Mouse (Mus musculus): Measurements from ENCODE around the gene C7.
A peak's percentile ranks its signal among the peaks of the same experiment; 100 is the strongest.
"Not testable (repeated sequence)": the region's sequence is repeated elsewhere in the genome, so short reads cannot be mapped to it uniquely, and the experiment has no call there.

The C7 gene

DNA sequence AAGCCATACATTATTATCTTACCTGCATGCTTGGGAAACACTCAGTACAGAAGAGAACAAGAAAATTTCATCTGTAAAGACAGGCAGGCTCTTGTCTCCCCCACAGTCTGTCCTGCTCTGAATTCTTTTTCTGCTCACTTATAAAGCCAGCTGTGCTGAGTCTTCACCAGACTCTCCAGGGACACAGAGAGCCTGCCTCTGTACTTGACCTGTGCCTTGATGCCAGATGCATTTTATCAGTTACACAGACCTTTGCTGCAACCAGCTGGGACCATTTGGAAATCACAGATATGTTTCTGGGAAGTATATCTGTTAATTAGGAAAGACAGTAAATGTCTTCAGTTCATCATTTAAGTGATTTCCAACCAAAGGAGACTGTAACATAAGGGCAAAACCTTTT, at the start of gene C7:
C7 (minus strand) TSS at position 106 of the 400 bp plus-strand sequence.
- no peak for DNase-seq (ENCODE audit: low spot score in 2 of 2)

DNA sequence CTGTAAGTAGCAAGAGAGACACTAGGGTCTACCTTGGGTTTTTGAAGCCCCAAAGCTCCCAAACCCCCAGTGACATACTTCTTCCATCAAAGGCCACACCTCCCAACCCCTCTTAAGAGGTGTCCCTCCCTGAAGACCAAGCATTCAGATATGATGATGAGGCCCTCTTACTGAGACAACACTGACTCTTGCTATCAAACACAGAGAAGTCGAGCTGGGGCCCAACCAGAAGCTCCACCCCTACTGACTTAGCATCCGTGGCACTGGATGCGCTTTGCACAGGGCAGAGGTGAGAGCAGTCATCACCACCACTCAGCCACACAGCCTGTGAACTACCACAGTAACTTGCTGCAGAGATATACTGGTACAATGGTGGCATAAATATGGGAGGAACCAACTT, 49.1 kb upstream of the C7 start:
- no peak for DNase-seq (ENCODE audit: low spot score in 2 of 2)

DNA sequence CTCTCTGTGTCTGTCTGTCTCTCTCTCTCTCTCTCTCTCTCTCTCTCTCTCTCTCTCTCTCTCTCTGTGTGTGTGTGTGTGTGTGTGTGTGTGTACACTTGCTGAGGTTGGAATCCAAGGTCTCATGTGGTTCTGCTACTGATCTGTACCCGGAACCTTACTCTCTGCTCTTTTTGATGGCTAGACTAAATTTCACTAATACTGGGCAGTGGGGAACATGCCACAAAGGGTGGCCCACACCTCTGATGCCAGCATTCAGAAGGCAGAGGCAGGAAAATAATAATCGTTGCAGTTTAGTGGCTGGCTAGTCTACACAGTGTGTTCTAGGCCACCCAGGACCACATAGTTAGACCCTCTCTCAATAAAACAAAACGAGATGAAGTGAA, 45.1 kb upstream of the C7 start:
- DNase-seq (ENCODE audit: low spot score in 2 of 2), result no peak

DNA sequence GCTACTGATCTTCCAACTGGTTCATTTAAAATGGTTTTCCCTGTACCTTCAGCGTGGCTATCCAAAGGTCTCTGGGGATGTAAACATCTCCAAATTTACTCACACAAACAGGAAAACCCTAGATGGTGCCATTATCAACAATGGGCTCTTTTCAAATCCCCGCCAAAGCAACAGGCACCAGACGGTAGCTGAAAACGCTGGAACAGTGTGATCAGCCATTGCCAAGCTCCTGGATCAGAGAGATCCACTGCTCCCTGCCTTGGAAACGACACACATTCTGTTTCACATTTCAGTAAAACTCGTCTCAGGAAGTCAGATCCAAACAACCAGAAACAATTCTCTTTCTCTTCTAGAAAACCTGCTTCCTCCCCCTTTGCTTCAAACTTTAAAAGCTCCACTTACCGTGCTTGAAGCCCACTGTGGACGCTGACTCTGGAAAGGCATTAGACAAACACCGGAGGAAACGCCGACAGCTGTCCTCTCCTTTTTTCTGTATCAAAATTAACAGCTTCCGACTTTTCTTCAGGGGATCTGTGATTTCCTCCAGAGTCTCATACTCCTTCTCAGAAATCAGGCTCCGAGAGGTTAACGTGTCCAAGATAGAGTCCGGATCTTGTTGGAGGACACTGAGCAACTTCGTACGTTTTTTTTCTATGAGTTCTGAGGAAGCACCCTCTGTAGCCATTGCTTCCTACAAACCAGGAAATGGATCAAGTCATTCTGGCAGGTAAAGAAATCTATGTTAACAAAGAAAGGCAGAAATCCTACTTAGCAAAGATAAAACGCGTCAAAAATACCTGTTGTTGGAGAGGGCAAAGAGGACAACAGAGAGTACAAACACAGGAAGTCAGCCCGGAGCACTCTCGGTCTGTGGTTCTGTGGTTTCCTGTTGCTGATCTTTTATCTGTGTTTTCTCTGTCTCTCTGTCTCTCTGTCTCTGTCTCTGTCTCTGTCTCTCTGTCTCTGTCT, 44.4 kb upstream of the C7 start, which contains the start of gene Card6:
Card6 (minus strand) TSS at position 854 of the 969 bp plus-strand sequence.
- no peak for DNase-seq (ENCODE audit: low spot score in 2 of 2)

DNA sequence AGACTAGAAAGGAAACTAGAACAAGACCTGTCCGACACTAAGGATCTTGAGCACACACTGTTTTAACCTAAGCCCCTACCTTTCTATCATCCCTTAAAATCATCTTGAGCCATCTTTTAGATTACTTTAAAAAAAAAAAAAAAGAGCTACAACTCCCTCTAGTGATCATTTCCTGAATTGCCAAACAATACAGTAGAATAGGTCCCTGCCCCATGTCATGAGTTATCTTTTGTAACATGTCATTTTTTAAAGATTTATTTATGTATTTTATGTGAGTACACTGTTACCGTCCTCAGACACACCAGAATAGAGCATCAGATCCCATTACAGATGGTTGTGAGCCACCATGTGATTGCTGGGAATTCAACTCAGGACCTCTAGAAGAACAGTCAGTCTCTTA, 42.8 kb upstream of the C7 start:
- no peak for DNase-seq (ENCODE audit: low spot score in 2 of 2)

DNA sequence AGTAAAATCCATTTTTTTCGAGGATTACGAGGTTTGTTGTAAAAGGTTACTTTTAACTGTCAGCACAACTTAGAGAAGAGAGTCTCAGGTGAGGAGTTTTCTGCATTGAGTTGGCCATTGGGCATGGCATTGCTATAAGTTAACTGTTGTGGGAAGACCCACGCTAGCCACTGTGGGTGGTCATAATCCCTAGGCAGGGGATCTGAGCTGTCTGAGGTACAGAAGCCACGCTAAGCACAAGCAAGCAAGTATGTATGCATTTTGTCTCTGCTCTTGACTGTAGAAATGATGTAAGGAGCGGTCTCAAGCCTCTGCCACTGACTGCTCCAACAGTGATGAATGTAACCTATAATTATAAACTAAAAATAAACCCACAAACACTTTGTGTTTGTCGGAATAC, 42.4 kb upstream of the C7 start:
- no peak for DNase-seq (ENCODE audit: low spot score in 2 of 2)

DNA sequence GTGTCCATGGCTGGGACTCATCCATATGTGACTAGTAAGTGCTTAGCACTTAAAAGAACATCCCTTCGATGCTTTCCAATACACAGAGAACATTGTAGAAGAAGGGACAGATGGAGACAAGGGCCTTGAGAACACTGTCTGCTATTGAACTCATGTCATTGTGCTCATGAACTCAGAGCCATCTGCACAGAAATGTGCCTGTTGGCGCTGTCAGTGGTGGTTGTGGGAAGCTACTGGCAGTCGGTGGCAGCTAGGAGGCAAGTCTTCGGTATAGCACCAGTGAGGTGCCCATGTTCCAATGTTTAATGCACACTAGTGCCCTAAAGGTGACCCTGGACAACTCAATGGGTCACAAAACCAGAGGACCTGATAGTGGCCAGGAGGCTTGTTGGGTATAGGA, 38.8 kb upstream of the C7 start:
- no peak for DNase-seq (ENCODE audit: low spot score in 2 of 2)

DNA sequence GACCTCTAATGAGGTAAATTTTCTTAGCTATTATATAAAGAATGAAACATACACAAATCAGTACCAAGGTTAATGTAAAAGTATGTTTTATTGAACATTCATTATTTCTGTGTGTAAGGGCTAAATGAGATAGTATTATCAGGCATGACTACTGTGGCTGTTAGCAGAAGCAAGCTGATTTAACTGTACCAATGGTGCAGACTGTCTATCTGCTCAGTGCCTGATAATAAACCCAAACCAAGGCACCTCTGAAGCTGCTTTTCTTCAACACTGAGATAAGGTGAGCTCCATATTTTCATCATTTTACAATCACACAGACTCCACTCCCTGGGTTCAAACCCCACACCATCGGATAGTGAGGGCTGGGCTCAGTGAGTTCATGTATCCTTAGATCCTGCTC, 33.8 kb upstream of the C7 start:
- no peak for DNase-seq (ENCODE audit: low spot score in 2 of 2)

DNA sequence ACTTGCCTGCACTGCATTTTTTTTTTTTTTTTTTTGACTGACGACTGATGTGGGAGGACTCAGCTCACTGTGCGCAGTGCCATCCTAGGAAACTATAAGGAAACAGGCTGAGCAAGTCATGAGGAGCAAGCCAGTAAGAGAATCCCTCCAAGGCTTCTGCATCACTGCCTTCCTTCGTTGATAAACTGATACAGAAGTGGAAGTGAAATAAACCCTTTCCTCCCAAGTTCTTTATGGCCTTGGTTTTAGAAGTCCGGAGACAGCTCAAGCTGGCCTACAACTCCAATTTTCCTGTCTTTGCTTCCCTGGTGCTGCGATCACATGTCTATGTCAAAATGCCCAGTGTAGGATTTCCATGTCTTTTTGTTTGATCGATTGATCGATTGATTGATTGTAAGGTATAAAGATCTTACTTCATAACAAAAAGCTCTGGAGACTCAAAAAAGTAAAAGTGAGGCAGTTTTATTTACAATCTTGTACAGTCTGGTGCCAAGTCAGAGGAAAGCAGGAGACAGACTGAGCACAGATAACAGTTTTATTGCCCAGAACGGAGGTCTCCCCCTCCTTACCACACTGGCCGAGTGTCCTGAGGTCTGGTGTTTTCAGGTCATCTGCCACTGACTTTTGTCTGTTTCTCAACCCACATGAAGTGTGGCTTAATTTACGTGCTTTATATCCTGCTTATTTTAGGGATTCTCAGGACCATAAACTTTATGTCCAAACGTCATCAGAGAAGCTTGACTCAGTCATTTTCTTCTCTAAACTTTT, 32.2 kb upstream of the C7 start:
- no peak for DNase-seq (ENCODE audit: low spot score in 2 of 2)

DNA sequence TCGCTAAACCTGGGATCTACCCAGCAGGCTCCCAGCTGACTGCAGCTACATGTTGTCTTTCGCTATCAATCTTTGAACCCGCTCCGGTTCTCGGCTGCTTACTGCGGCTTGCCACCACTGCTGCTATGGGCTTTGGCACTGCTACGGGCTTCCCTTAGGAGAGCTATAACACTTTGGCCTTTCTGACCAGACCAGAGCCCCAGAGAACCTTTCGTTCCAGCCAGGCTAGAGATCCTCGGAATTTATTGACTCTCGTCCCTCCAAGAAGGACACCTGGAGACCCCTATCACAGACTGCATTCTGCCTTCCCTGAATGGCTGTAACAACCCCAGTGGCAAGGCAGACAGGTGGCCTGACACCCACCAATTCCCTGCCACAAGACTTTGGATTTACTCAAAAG, 26.6 kb upstream of the C7 start:
- no peak for DNase-seq (ENCODE audit: low spot score in 2 of 2)

DNA sequence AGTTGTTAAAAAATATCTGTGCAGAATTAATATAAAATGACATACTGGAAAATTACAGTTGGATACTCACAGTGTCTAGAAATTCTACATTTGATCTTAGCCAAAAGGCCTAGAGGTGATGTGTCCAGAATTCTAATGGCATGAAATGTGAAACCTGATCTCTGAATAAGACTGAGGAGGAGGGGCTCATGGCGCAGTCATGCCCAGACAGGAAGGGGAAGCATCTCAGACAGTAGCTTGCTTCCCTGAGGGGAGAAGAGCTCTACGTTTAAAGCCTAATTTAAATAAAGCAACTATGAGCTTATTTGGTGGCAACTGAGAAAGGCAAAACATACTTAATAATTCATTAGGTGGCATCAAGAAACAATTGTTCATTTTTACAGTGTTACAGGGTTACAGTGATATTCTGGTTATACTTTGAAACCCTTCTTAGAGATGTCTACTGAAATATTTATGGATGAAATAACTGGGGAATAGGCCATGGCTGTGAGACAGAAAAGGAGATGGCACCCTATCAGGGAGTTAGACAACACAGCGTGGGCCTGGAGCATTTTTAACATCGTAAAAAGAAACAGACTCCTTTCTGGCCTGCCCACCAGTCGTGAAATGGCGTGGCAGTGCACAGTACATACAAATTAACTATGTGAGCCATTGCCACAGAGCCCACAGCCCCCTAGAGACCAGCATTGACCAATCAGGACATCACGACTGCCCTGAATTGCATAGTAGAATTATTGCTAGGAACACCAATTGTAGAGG, 25.5 kb upstream of the C7 start:
- DNase-seq (ENCODE audit: low spot score in 2 of 2), result no peak

DNA sequence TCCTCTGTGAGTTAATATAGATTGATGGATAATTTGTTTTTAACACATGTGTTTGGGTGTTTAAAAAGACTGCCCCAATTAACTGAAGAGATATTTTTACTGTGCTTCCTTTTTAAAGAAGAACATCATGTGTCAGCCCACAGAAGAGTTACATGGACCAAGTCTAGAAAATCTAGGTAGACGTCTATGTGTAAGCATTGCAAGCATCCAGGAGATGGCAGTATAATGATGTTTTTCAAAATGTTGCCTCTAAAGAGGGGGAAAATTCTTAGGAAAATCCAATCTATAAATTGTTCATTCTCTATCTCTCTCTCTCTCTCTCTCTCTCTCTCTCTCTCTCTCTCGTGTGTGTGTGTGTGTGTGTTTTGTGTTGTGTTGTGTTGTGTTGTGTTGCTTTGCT, 22.6 kb upstream of the C7 start:
- no peak for DNase-seq (ENCODE audit: low spot score in 2 of 2)

DNA sequence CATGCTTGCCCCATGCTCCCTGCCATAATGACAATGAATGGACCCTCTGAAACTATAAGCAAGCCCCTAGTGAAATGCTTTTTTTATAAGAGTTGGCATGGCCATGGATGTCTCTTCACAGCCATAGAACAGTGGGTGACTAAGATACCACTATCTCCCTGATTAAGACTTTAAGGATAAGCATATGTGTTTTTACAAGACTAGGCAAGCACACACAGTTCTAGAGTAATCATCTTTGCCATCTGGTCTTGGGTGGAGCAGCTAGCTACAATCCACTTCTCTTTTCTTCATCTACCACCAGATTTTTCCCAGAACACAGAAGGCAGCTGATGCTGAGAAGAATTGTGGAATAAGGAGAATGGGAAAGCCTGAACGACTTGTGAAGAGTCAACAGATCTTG, 17.7 kb upstream of the C7 start:
- DNase-seq (ENCODE audit: low spot score in 2 of 2), result no peak

DNA sequence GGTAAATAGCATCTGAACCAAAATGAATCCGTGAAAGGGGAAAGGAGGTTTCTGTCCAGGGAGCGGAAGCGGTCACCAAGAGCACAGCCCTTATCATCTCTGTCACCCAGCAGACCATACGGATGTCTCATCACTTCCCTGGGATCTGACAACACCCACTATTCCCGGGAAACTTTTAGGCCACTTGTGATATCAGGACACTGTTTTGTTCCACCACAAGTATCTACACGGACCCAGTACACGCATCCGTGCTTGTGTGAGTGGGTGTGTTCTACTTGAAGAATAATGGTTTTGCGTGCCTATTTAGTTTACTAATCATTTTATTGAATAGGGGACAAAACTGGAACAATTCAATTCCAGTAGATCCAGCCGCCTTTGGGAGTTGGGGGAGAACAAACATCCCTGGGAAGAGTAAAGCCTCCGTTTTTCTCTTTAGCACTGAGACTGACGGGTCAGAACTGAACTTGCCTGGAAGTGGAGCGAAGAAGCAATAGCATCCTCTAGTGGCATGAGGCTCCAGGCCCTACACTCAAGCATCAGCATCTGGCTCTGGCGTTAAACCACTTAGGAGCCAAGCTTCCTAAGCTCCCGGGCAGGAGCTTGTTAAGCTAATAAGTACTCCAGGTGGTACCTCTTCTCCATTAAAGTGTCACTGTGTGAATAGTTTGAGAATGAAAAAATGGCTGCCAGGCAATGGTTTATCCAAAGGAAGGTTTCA, 5.4 kb upstream of the C7 start:
- DNase-seq (ENCODE audit: low spot score in 2 of 2), result peak; percentile 54 to 82

DNA sequence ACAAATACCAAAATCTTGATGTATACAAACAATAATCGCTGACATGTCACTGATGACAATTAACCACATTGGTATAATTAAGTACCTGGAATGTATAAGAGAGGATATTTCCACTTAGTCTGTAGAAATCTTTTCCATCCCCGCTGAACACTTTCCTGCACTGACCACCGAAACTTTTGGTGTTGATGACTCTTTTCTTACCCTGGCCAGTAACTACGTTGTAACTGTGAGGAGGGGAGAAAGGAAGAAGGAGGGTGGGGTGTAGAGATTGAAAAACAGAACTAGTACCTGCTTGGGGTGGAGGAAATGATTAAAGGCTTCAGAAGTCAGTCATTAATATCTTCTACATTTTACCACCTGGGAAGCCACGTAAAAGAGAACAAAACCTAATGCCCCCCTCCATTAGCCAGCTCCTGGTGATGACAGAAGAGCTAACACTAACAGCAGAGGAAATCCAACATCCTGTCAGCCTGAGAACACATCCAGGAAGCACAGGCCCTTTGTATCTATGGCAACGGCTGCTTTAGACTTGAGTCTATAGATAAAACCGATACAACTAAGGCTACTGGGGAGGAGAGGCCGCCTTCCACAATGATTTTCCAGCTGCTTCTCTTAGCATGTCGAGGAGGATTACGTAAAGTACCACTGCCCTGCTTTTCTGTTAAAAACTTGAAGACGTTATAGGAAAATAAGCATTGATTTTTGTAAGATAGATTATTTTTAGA, 17.8 kb downstream of the C7 start:
- DNase-seq (ENCODE audit: low spot score in 2 of 2), result peak in 1 of 2 experiments; percentile 61

DNA sequence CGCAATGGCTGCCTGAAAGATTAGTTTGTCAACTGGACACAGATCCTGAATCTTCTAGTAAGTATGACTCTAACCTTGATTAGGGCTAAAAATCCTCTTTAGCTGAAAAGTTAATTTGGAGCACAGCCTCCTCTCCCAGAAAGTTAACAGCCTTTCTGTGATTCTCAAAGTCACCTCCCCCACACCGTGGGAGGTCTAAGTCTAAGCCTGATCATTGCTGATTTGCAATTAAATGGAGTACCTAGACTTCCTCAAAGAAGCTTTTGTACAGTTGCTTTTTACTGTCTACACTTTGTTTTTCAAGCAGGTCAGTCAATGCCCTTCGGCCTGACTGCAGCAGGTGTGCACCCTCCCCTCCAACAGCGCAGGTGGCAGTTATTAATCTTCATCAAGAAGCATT, 34.3 kb downstream of the C7 start:
- DNase-seq (ENCODE audit: low spot score in 2 of 2), result no peak

DNA sequence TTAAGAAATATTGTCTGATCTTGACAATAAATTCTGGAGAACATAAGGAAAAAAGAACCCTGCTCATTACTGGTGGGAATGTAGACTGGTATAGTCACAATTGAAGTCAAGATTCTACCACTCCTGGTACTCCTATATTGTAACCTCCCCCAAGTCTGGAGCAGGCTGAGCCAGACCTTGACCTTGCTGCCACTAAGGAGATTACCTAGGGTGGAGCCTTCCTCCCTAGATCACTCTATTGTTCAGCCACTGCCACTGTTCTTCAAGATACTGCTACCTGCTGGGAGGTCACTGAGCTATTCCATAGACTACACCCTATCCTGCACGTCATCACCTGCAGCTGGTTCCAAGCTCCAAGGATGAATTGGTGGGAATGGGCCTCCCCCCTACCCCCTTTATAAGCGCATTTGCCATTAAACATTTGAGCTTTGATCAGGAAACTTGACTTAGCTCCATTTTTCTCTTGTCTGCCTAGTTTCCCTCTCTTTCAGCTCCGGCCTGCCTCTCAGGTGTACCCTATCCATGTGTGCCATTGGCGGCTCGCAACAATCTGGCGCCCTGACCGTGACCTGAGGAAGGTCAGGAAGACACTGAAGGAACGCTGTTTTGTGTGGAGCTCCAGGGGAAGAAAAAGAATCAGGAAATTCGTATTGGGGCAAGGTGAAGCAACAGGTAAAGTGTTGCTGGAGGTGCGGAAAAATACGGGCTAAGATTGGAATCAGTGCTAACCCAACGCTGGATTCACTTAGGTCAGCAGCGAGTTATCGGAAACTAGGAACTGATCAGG, 39.9 kb downstream of the C7 start:
- DNase-seq (ENCODE audit: low spot score in 2 of 2), result not testable (repeated sequence)

DNA sequence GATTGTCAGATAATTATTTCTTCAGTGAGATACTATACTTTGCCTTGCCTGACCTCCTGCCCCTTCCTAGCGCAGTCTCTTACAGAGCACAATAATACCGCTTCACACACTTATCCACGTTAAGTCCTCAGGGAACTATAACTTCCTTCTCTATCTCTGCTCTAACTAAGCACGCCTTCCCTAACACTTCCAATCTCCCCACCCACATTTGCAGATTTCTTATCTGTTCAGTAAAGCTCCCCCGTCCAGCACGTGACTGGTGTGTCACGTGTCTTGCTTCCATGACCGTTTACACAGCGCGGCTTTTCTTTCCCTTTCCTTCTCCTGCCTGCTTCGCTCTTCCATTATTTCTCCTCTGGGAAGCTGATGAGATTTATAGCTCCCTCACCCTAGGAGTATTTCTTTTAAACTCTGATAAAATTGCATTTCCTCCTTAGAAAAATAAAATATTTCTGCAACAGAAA, 53.9 kb downstream of the C7 start:
- DNase-seq (ENCODE audit: low spot score in 2 of 2), result no peak

DNA sequence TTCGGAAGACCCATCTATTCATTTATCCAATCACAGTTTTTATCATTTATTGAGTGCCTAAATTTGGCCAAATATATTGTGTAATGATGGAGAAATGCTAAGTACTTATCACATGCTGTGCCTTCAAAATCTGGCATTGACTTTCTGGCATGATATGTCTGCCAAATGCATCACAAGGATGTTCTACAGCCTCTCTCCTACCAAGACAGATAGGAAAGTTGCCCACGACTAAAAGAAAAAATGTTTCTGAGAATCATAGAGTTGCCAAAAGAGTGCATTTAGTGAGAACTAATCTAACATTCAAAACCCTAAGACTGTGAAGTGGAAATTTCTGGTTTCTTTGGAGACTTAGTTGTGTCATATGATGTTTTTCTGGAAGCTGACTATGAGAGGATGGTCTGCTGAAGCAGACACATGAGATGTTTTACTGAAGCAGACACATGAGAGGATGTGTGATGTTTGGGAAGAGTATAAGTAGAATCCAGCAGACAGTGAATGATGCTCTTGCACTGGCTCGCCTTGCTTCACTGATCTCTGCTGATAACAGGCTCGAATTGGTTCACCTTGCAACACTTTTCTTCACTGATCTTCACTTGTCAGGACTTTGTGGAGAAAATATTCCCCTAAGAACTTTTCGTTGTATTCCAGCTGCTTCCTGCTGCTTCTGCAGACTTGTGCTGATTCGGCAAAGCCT, 59.9 kb downstream of the C7 start:
- peak in 1 of 2 experiments; percentile 36 for DNase-seq (ENCODE audit: low spot score in 2 of 2)
